Mouse (Mus musculus): ENCODE results near the gene Timm44. TPM values are rescaled to one million over a fixed set of nuclear protein-coding genes. Genes with fewer than 3 reads are reported as not detected.

The Timm44 gene
- total and polyA plus RNA-seq, 3 experiments = 92.4 to 105 (median 92.8) TPM

- intact Hi-C loops (cut with DNase I) = no loop called here
- peaks cover 2% of the 10 kb centered on the region for H3K4me1 ChIP-seq (ENCODE audit: control insufficient read depth, insufficient read depth, low read length)
- H3K4me3 ChIP-seq = no peak within 1 kb of the TSS
- 86% methylated on average over 15 of the region's 15 CpGs for WGBS
- no peak for TF ChIP-seq CTCF (IDR thresholded peaks at IDR 0.05)
- H3K9ac ChIP-seq (ENCODE audit: low read depth, low read length) = no peak within 1 kb of the TSS; the same call in 1 of the 2 replicates
- H3K79me2 ChIP-seq (replicated peaks; ENCODE audit: control insufficient read depth, insufficient read depth, low read length) = no peaks in the 10 kb centered on the region
- H3K27ac ChIP-seq = no peak within 1 kb of the TSS
- no peaks in the 10 kb centered on the region for H3K36me3 ChIP-seq (ENCODE audit: control insufficient read depth, insufficient read depth, low read length)
- no peaks in the 10 kb centered on the region for H3K27me3 ChIP-seq (ENCODE audit: control insufficient read depth, insufficient read depth, low read length)
- DNase-seq = no peak
Observed at GRCm38 (mm10) chr8:4247951-4248540, 27.7 kb downstream of the Timm44 start, which contains the start of gene Tgfbr3l. Tgfbr3l (plus strand) TSS chr8:4248214.

- Histone ChIP-seq H3K36me3 (ENCODE audit: control insufficient read depth, insufficient read depth, low read length) (no peaks in the 10 kb centered on the region), H3K27me3 (ENCODE audit: control insufficient read depth, insufficient read depth, low read length) (no peaks in the 10 kb centered on the region), H3K9ac (ENCODE audit: low read depth, low read length) (no peak overlapping the region), H3K27ac (no peak overlapping the region), H3K79me2 (replicated peaks; ENCODE audit: control insufficient read depth, insufficient read depth, low read length) (no peaks in the 10 kb centered on the region), H3K4me1 (ENCODE audit: control insufficient read depth, insufficient read depth, low read length) (no peaks in the 10 kb centered on the region), H3K4me3 (no peak overlapping the region)
- no peak for DNase-seq
- WGBS = 85% methylated on average over 8 of the region's 8 CpGs
- intact Hi-C loops (cut with DNase I) = no loop called here
- no peak for TF ChIP-seq EP300 (IDR thresholded peaks at IDR 0.05; ENCODE audit: insufficient read depth, low read depth, low read length)
- TF ChIP-seq POLR2A (IDR thresholded peaks at IDR 0.05; ENCODE audit: insufficient read depth, low read depth, low read length) = no peak
- no peak for TF ChIP-seq CTCF (IDR thresholded peaks at IDR 0.05)
Observed at GRCm38 (mm10) chr8:4247241-4247640, 28.5 kb downstream of the Timm44 start.

GRCm38 (mm10) chr8:4245737-4246136 is 30.0 kb downstream of the Timm44 start:
- Histone ChIP-seq H3K4me1 (ENCODE audit: control insufficient read depth, insufficient read depth, low read length) (no peaks in the 10 kb centered on the region), H3K9ac (ENCODE audit: low read depth, low read length) (no peak overlapping the region), H3K27ac (no peak overlapping the region), H3K27me3 (ENCODE audit: control insufficient read depth, insufficient read depth, low read length) (no peaks in the 10 kb centered on the region), H3K4me3 (no peak overlapping the region), H3K36me3 (ENCODE audit: control insufficient read depth, insufficient read depth, low read length) (no peaks in the 10 kb centered on the region), H3K79me2 (replicated peaks; ENCODE audit: control insufficient read depth, insufficient read depth, low read length) (no peaks in the 10 kb centered on the region)
- intact Hi-C loops (cut with DNase I) = no loop called here
- no peak for TF ChIP-seq CTCF (IDR thresholded peaks at IDR 0.05)
- no peak for TF ChIP-seq EP300 (IDR thresholded peaks at IDR 0.05; ENCODE audit: insufficient read depth, low read depth, low read length)
- TF ChIP-seq POLR2A (IDR thresholded peaks at IDR 0.05; ENCODE audit: insufficient read depth, low read depth, low read length) = no peak
- 86% methylated on average over 13 of the region's 13 CpGs for WGBS
- DNase-seq = no peak

- no peaks in the 10 kb centered on the region for H3K79me2 ChIP-seq (replicated peaks; ENCODE audit: control insufficient read depth, insufficient read depth, low read length)
- WGBS = 94% methylated on average over 5 of the region's 5 CpGs
- DNase-seq = no peak
- H3K27me3 ChIP-seq (ENCODE audit: control insufficient read depth, insufficient read depth, low read length) = no peaks in the 10 kb centered on the region
- intact Hi-C loops (cut with DNase I) = no loop called here
- H3K4me1 ChIP-seq (ENCODE audit: control insufficient read depth, insufficient read depth, low read length) = no peaks in the 10 kb centered on the region; the same call in 1 of the 2 replicates
- no peaks in the 10 kb centered on the region; the same call in 1 of the 2 replicates for H3K36me3 ChIP-seq (ENCODE audit: control insufficient read depth, insufficient read depth, low read length)
- H3K27ac ChIP-seq = no peak overlapping the region
- no peak overlapping the region for H3K9ac ChIP-seq (ENCODE audit: low read depth, low read length)
- no peak overlapping the region for H3K4me3 ChIP-seq
- no peak for TF ChIP-seq CTCF (IDR thresholded peaks at IDR 0.05)
- no peak for TF ChIP-seq EP300 (IDR thresholded peaks at IDR 0.05; ENCODE audit: insufficient read depth, low read depth, low read length)
- TF ChIP-seq POLR2A (IDR thresholded peaks at IDR 0.05; ENCODE audit: insufficient read depth, low read depth, low read length) = no peak
Observed at GRCm38 (mm10) chr8:4245061-4245460, 30.7 kb downstream of the Timm44 start.

GRCm38 (mm10) chr8:4239193-4239890 is 36.4 kb downstream of the Timm44 start:
- H3K79me2 ChIP-seq (replicated peaks; ENCODE audit: control insufficient read depth, insufficient read depth, low read length) = peaks cover 4% of the 10 kb centered on the region; the same call in 1 of the 2 replicates
- peaks cover 5% of the 10 kb centered on the region for H3K4me1 ChIP-seq (ENCODE audit: control insufficient read depth, insufficient read depth, low read length)
- WGBS = 6% methylated on average over 19 of the region's 19 CpGs

More at GRCm38 (mm10) chr8:4239193-4239890, 36.4 kb downstream of the Timm44 start:
- no peaks in the 10 kb centered on the region; the same call in 1 of the 2 replicates for H3K36me3 ChIP-seq (ENCODE audit: control insufficient read depth, insufficient read depth, low read length)
- peak overlapping the region; percentile 85 for H3K27ac ChIP-seq
- no peak for DNase-seq
- no peaks in the 10 kb centered on the region for H3K27me3 ChIP-seq (ENCODE audit: control insufficient read depth, insufficient read depth, low read length)
- H3K9ac ChIP-seq (ENCODE audit: low read depth, low read length) = peak overlapping the region; percentile 90
- H3K4me3 ChIP-seq = peak overlapping the region; percentile 74
- intact Hi-C loops (cut with DNase I) = loop anchor here (1.0 to 5.0 kb wide), 6 partner anchors 13 to 438 kb away; partner anchors contain the start of genes Cers4, Evi5l and Timm44
- TF ChIP-seq POLR2A (IDR thresholded peaks at IDR 0.05; ENCODE audit: insufficient read depth, low read depth, low read length) (no peak), CTCF (IDR thresholded peaks at IDR 0.05) (no peak), EP300 (IDR thresholded peaks at IDR 0.05; ENCODE audit: insufficient read depth, low read depth, low read length) (no peak)

Data from heart, adult 2 months (tissue).